Mouse (Mus musculus): ENCODE results near the gene Efna1. TPM values are rescaled to one million over a fixed set of nuclear protein-coding genes. Genes with fewer than 3 reads are reported as not detected.

Efna1 gene
- polyA plus RNA-seq, 1 experiment from 2014 or later, result 97.1 TPM

DNA sequence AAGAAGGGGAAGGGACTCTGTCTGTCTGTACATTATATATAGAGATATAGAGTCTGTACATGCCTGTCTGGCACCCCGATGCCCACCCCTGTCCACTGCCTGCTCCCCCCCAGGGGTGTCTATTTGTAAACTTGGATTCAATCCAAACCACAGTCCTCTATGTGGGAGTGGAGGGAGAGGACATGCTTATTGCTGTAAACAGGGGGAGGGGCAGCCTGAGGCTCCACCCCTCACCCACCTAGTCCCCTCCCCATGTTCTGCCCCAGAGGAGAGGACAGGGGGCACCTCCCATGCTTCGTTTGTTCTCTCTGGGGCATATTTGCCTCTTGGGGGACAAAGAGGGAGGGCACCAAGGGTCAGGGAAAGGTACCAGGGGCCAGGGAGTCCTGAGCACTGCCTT lies 33.8 kb upstream of the Efna1 start:
- no peaks in the 10 kb centered on the region for H3K27me3 ChIP-seq
- POLR2A ChIA-PET, result interaction anchor here (0.7 kb wide), 1 partner anchor 33 kb away, joined by 3 read pairs; no protein-coding TSS in a partner anchor
- TF ChIP-seq CTCF (IDR thresholded peaks at IDR 0.05), result no peak
- CTCF ChIA-PET, result interaction anchor here (0.6 to 4.2 kb wide), 6 partner anchors 16 to 40 kb away, joined by 3 to 17 read pairs (median 4); no protein-coding TSS in a partner anchor
- no peak for ATAC-seq
- in situ Hi-C loops (cut with MboI; ENCODE audit: low pct_unique_long_range_greater_than_20kb), result loop anchor here (5.0 kb wide), 1 partner anchor 38 kb away; no protein-coding TSS in a partner anchor
- DNase-seq (ENCODE audit: low read depth, low spot score), result no peak

DNA sequence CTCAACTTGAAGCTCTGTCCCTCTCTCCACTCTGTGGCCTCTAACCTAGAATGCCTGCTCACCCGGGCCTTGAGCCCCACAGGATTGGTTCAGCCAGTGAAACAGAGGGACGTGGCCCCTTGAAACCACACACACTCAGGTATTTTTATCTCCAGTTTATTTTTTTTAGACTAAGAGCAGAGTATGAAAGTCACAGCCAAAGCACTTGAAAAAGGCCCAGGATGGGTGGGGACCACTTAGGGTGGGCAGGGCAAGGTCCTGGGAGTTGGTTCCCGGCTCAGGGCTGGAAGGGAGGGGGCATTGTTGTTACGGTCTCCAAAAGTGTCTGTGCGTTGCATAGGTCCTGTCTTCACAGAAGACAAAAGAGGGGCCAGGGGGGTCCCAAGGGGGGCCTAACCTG lies 33.4 kb upstream of the Efna1 start:
- ChIA-PET POLR2A (interaction anchor here (0.5 kb wide), 1 partner anchor 77 kb away, joined by 3 read pairs; no protein-coding TSS in a partner anchor), CTCF (interaction anchor here (1.3 kb wide), 1 partner anchor 40 kb away, joined by 4 read pairs; no protein-coding TSS in a partner anchor)
- DNase-seq (ENCODE audit: low read depth, low spot score) (no peak), ATAC-seq (no peak)
- no peak for TF ChIP-seq CTCF (IDR thresholded peaks at IDR 0.05)
- no peaks in the 10 kb centered on the region for H3K27me3 ChIP-seq
- in situ Hi-C loops (cut with MboI; ENCODE audit: low pct_unique_long_range_greater_than_20kb), result no loop called here

DNA sequence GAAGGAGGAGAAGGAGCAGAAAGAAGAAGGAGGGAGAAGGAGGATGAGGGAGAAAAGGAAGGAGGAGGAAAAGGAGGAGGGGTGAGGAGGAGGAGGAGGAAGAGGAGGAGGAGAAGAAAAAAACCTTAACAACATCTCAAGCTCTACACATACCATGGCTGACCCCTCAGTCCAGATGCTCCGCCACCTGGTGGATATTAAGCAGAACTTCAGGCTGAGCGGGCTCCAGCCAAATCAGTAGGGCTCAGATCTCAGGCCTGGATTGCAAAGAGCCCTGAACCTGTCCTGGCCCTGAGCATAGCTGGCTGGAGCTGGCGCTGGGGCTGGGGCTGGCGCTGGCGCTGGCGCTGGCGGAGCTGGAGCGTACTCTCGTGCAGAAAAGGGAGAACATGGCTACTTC lies 27.1 kb upstream of the Efna1 start:
- no peak for TF ChIP-seq CTCF (IDR thresholded peaks at IDR 0.05)
- CTCF ChIA-PET, result interaction anchor here (0.7 to 2.0 kb wide), 20 partner anchors 8 to 97 kb away, joined by 3 to 18 read pairs (median 4); partner anchors contain the start of genes Adam15, Krtcap2, Mtx1 and Trim46
- ATAC-seq (peak; percentile 42), DNase-seq (ENCODE audit: low read depth, low spot score) (no peak)
- no peaks in the 10 kb centered on the region for H3K27me3 ChIP-seq
- in situ Hi-C loops (cut with MboI; ENCODE audit: low pct_unique_long_range_greater_than_20kb), result loop anchor here (5.0 kb wide), 1 partner anchor 61 kb away; the partner anchor contains the start of genes Krtcap2 and Trim46
- POLR2A ChIA-PET, result interaction anchor here (0.5 to 1.6 kb wide), 5 partner anchors 8 to 94 kb away, joined by 3 to 4 read pairs (median 3); no protein-coding TSS in a partner anchor

DNA sequence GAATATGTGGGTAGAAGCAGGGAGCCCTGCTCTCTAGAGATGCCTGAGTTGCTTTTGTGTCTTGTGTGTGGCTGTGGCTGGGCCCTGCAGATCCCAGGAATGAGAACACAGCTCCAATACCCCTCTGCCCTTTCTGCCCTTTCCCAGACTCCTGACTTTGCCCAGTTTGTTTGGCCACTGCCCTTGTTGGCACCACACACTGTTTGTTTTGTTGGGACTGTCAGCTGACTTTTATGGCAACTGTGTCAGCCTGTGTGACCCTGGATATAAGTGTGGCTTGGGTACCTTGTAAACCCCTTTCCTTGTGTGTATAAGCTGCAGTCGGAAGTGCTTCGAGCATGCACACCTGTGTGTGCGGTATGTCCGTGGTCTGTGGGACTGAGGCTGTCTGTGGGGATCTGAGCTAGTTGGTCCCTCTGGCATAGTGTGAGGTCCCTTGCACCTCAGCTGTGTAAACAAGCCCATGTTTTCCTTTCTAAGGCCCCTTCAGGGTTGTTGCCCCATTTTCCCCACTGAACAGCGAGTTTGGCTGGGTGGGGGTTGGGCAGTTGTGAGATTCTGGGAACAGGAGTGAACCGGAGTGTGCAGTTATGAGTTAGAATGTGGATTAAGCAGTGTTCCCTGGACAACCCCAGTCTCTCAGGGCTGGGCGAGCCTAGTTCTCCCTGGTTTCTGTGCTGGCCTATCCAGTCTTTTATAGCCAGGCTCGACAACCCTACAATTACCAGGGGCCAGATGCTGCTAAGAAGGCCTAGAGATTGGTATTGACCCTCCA lies 24.8 kb upstream of the Efna1 start:
- TF ChIP-seq CTCF (IDR thresholded peaks at IDR 0.05), result no peak
- in situ Hi-C loops (cut with MboI; ENCODE audit: low pct_unique_long_range_greater_than_20kb), result loop anchor here (5.0 kb wide), 1 partner anchor 58 kb away; the partner anchor contains the start of genes Krtcap2 and Trim46
- no peak for DNase-seq (ENCODE audit: low read depth, low spot score)
- H3K27me3 ChIP-seq, result no peaks in the 10 kb centered on the region
- no peak for ATAC-seq
- ChIA-PET CTCF (interaction anchor here (0.8 to 4.4 kb wide), 9 partner anchors 8 to 60 kb away, joined by 3 to 17 read pairs (median 4); partner anchors contain the start of genes Efna1, Krtcap2 and Trim46), POLR2A (interaction anchor here (0.5 to 1.2 kb wide), 3 partner anchors 57 to 89 kb away, joined by 3 to 4 read pairs (median 3); partner anchors contain the start of genes Trim46 and Zbtb7b)

- H3K27me3 ChIP-seq, result no peaks in the 10 kb centered on the region
- TF ChIP-seq CTCF (IDR thresholded peaks at IDR 0.05), result no peak
- CTCF ChIA-PET, result interaction anchor here (0.9 to 4.4 kb wide), 8 partner anchors 8 to 59 kb away, joined by 3 to 17 read pairs (median 4); partner anchors contain the start of genes Efna1, Krtcap2 and Trim46
- in situ Hi-C loops (cut with MboI; ENCODE audit: low pct_unique_long_range_greater_than_20kb), result loop anchor here (5.0 kb wide), 1 partner anchor 58 kb away; the partner anchor contains the start of genes Krtcap2 and Trim46
- DNase-seq (ENCODE audit: low read depth, low spot score) (no peak), ATAC-seq (no peak)
- POLR2A ChIA-PET, result no interaction called here
Measured at GRCm38 (mm10) chr3:89305105-89305504, 24.2 kb upstream of the Efna1 start.

- in situ Hi-C loops (cut with MboI; ENCODE audit: low pct_unique_long_range_greater_than_20kb), result no loop called here
- ChIA-PET POLR2A (no interaction called here), CTCF (interaction anchor here (0.9 to 4.4 kb wide), 7 partner anchors 11 to 58 kb away, joined by 3 to 17 read pairs (median 3); partner anchors contain the start of genes Efna1, Krtcap2 and Trim46)
- no peak for TF ChIP-seq CTCF (IDR thresholded peaks at IDR 0.05)
- ATAC-seq (no peak), DNase-seq (ENCODE audit: low read depth, low spot score) (no peak)
- no peaks in the 10 kb centered on the region for H3K27me3 ChIP-seq
Measured at GRCm38 (mm10) chr3:89304440-89304839, 23.5 kb upstream of the Efna1 start.

- ChIA-PET CTCF (interaction anchor here (0.6 to 7.5 kb wide), 10 partner anchors 8 to 107 kb away, joined by 3 to 66 read pairs (median 6); partner anchors contain the start of genes Krtcap2 and Trim46), POLR2A (interaction anchor here (1.1 kb wide), 1 partner anchor 13 kb away, joined by 3 read pairs; no protein-coding TSS in a partner anchor)
- in situ Hi-C loops (cut with MboI; ENCODE audit: low pct_unique_long_range_greater_than_20kb), result no loop called here
- DNase-seq (ENCODE audit: low read depth, low spot score) (no peak), ATAC-seq (no peak)
- no peaks in the 10 kb centered on the region for H3K27me3 ChIP-seq
- TF ChIP-seq CTCF (IDR thresholded peaks at IDR 0.05), result no peak
Measured at GRCm38 (mm10) chr3:89300514-89300913, 19.6 kb upstream of the Efna1 start.

DNA sequence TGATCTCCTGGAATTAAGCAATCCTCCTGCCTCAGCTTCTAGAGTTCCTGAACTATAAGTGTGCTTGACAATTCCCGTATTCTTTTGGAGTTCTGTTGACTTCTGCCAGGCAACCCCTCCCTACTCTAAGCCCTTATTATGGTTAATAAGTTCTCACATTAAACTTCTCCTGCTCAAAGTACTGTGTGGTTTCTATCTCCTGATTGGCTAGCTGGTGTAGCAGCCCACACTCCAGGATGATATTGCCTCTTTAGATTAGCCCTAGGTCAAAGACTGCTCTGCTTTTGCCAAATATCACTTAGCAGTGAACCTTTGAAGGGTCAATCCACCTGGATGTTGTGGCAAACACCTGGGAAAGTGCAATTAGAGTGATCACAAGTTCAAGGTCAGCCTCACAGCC lies 19.1 kb upstream of the Efna1 start:
- in situ Hi-C loops (cut with MboI; ENCODE audit: low pct_unique_long_range_greater_than_20kb), result no loop called here
- no peak for TF ChIP-seq CTCF (IDR thresholded peaks at IDR 0.05)
- CTCF ChIA-PET, result interaction anchor here (0.7 to 7.5 kb wide), 11 partner anchors 8 to 56 kb away, joined by 3 to 66 read pairs (median 6); partner anchors contain the start of gene Krtcap2
- no peak for DNase-seq (ENCODE audit: low read depth, low spot score)
- no peak for ATAC-seq
- POLR2A ChIA-PET, result interaction anchor here (1.1 to 1.5 kb wide), 3 partner anchors 12 to 55 kb away, joined by 3 to 5 read pairs (median 5); partner anchors contain the start of genes Krtcap2, Slc50a1 and Trim46
- no peaks in the 10 kb centered on the region for H3K27me3 ChIP-seq

GRCm38 (mm10) chr3:89299499-89299898 lies 18.6 kb upstream of the Efna1 start:
- DNase-seq (ENCODE audit: low read depth, low spot score) (no peak), ATAC-seq (no peak)
- no peak for TF ChIP-seq CTCF (IDR thresholded peaks at IDR 0.05)
- in situ Hi-C loops (cut with MboI; ENCODE audit: low pct_unique_long_range_greater_than_20kb), result no loop called here
- CTCF ChIA-PET, result interaction anchor here (0.7 to 7.5 kb wide), 11 partner anchors 9 to 56 kb away, joined by 3 to 66 read pairs (median 6); partner anchors contain the start of gene Krtcap2
- no peaks in the 10 kb centered on the region for H3K27me3 ChIP-seq
- POLR2A ChIA-PET, result interaction anchor here (1.1 to 1.5 kb wide), 3 partner anchors 12 to 54 kb away, joined by 3 to 5 read pairs (median 5); partner anchors contain the start of genes Krtcap2, Slc50a1 and Trim46

DNA sequence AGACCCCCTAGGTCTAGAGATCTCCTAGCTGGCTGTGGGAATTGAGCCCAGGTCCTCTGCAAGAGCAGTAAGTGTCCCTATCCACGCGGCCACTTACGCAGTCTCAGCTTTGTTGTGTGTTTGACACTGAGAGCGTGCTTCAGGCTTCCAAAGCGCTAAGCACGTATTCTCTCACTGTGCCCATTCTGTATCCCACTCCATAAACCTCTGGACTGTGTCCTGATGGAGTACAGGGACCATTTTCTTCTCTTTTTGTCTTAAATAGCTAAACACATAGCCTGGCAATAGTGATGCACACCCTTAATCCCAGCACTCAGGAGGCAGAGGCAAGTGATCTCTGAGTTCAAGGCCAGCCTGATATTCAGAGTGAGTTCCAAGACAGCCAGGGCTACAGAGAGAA lies 18.0 kb upstream of the Efna1 start:
- no peak for ATAC-seq
- no peaks in the 10 kb centered on the region for H3K27me3 ChIP-seq
- in situ Hi-C loops (cut with MboI; ENCODE audit: low pct_unique_long_range_greater_than_20kb), result no loop called here
- CTCF ChIA-PET, result interaction anchor here (0.9 to 7.5 kb wide), 10 partner anchors 10 to 56 kb away, joined by 3 to 66 read pairs (median 6); partner anchors contain the start of gene Krtcap2
- POLR2A ChIA-PET, result interaction anchor here (1.1 to 1.5 kb wide), 2 partner anchors 28 to 53 kb away, joined by 5 read pairs; partner anchors contain the start of genes Krtcap2, Slc50a1 and Trim46
- no peak for DNase-seq (ENCODE audit: low read depth, low spot score)
- no peak for TF ChIP-seq CTCF (IDR thresholded peaks at IDR 0.05)
